Mouse (Mus musculus): ENCODE data around the gene Map3k14.

DNA sequence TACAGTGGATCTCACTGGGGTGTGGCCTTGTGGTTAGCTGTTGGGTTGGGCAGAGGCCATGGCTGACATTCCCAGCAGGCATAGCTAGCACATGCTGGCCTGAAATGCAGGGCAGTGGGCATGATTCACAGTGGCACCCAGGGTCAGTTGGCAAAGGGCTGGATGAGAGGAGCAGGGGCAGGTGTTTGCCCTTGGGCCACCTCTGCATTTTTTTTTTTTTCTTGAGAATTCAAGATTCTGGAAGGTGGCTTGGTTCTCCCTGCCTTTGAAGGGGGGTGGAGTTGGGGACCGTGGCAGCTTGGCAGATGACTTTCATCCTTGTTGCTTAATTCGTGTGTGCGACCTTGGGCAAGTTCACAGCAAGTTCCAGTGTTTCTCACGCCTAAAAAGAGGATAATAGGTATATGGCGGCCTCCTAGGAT lies 92.8 kb downstream of the Map3k14 start:
- TF ChIP-seq CTCF (IDR thresholded peaks at IDR 0.05; ENCODE audit: insufficient read depth, low read depth, low read length) (no peak), POLR2A (IDR thresholded peaks at IDR 0.05; ENCODE audit: insufficient read depth, low read depth, low read length) (no peak)

All from olfactory bulb, adult 2 months (tissue).